Mouse (Mus musculus) cortical plate, adult 2 months (tissue): ENCODE data around the gene Med31. TPM values are rescaled to one million over a fixed set of nuclear protein-coding genes. Genes with fewer than 3 reads are reported as not detected.
A peak's percentile ranks its signal among the peaks of the same experiment; 100 is the strongest.

Source experiments
- H3K27ac ChIP-seq: fragments of 200-500 bp; 2 replicates; pipeline ENCODE4 v1.5.1; 2012; ENCODE audit warnings: low read length, control low read depth, inconsistent platforms; ENCODE audit not compliant: insufficient read depth
- H3K4me1 ChIP-seq: fragments of 200-500 bp; 2 replicates; pipeline ENCODE4 v1.6.1; 2011; ENCODE audit warnings: low read length; ENCODE audit not compliant: control insufficient read depth, insufficient read depth
- H3K4me3 ChIP-seq: fragments of 200-500 bp; 2 replicates; pipeline ENCODE4 v1.5.1; 2011; ENCODE audit warnings: mild to moderate bottlenecking, low read length, control low read depth; ENCODE audit not compliant: insufficient read depth
- CTCF ChIP-seq: fragments of 200-500 bp; IDR thresholded peaks from 2 replicates; pipeline ENCODE4 v1.5.1; 2011; ENCODE audit warnings: mild to moderate bottlenecking, control low read depth, low read length; ENCODE audit not compliant: insufficient read depth; ENCODE audit errors: extremely low read depth
- POLR2A ChIP-seq: fragments of 200-500 bp; IDR thresholded peaks from 2 replicates; pipeline ENCODE4 v1.6.1; 2011; ENCODE audit warnings: mild to moderate bottlenecking, low read length, control low read depth; ENCODE audit not compliant: insufficient read depth; ENCODE audit errors: extremely low read depth
- polyA plus RNA-seq: library from polyadenylated mRNA; depleted of rRNA; stranded (reverse); fragments of >200 nt; gene quantifications from 2 replicates; pipeline ENCODE4 v1.2.3, GENCODE M21; 2012

Gene Med31
- polyA plus RNA-seq, 1 experiment: 25.8 TPM

- H3K4me1 ChIP-seq: no peaks in the 10 kb centered on the region
- H3K4me3 ChIP-seq: no peak overlapping the region
- TF ChIP-seq POLR2A (no peak), CTCF (no peak)
- no peak overlapping the region for H3K27ac ChIP-seq
These were observed 10.8 kb upstream of the Med31 start for GRCm38 (mm10) chr11:72226020-72226791.

GRCm38 (mm10) chr11:72224865-72225264 lies 9.5 kb upstream of the Med31 start:
- no peak overlapping the region for H3K4me3 ChIP-seq
- TF ChIP-seq POLR2A: no peak
- peak; percentile 98 for TF ChIP-seq CTCF
- H3K4me1 ChIP-seq: no peaks in the 10 kb centered on the region
- no peak overlapping the region for H3K27ac ChIP-seq

GRCm38 (mm10) chr11:72223414-72223813 lies 8.0 kb upstream of the Med31 start:
- H3K4me3 ChIP-seq: no peak overlapping the region
- TF ChIP-seq POLR2A (no peak), CTCF (no peak)

GRCm38 (mm10) chr11:72221278-72221677 lies 5.9 kb upstream of the Med31 start:
- TF ChIP-seq CTCF: peak; percentile 87
- no peak for TF ChIP-seq POLR2A
- H3K4me3 ChIP-seq: no peak overlapping the region
- peaks cover 3% of the 10 kb centered on the region; the same call in 1 of the 2 replicates for H3K4me1 ChIP-seq
- no peak overlapping the region for H3K27ac ChIP-seq

More at GRCm38 (mm10) chr11:72223414-72223813, 8.0 kb upstream of the Med31 start:
- Histone ChIP-seq H3K4me1 (no peaks in the 10 kb centered on the region), H3K27ac (no peak overlapping the region)

GRCm38 (mm10) chr11:72217116-72217515 lies 1.7 kb upstream of the Med31 start:
- no peak for TF ChIP-seq POLR2A
- TF ChIP-seq CTCF: no peak
- H3K4me3 ChIP-seq: no peak overlapping the region
- no peak overlapping the region for H3K27ac ChIP-seq
- peaks cover 3% of the 10 kb centered on the region; the same call in 1 of the 2 replicates for H3K4me1 ChIP-seq

- H3K4me1 ChIP-seq: peaks cover 3% of the 10 kb centered on the region; the same call in 1 of the 2 replicates
- peak overlapping the region; percentile 77 for H3K4me3 ChIP-seq
- no peak for TF ChIP-seq CTCF
- TF ChIP-seq POLR2A: peak; percentile 84
- H3K27ac ChIP-seq: peak overlapping the region; percentile 63
These were observed 592 bp downstream of the Med31 start for GRCm38 (mm10) chr11:72214591-72215409.

- TF ChIP-seq POLR2A (no peak), CTCF (no peak)
- Histone ChIP-seq H3K4me1 (peaks cover 4% of the 10 kb centered on the region), H3K4me3 (peak overlapping the region; percentile 90), H3K27ac (0 out of 2 replicates have a peak overlapping the region, but pooled peaks have one; percentile 5)
These were observed 7.5 kb downstream of the Med31 start for GRCm38 (mm10) chr11:72207834-72208377.

- Histone ChIP-seq H3K27ac (peak within 1 kb of the TSS; percentile 66), H3K4me3 (peak within 1 kb of the TSS; percentile 90), H3K4me1 (peaks cover 4% of the 10 kb centered on the region)
- TF ChIP-seq POLR2A: peak; percentile 62; the same call in 1 of the 2 replicates
- TF ChIP-seq CTCF: no peak
These were observed 8.1 kb downstream of the Med31 start, which contains the start of the genes 4933427D14Rik and Txndc17 for GRCm38 (mm10) chr11:72207204-72207833. TSS of gene 4933427D14Rik (minus strand) at chr11:72207459. TSS of gene Txndc17 (plus strand) at chr11:72207547.

GRCm38 (mm10) chr11:72206341-72207203 lies 8.8 kb downstream of the Med31 start, which contains the start of gene Gm43951:
TSS of gene Gm43951 (minus strand) at chr11:72206840.
- TF ChIP-seq POLR2A (0 out of 2 replicates have a peak, but pooled peaks have one; percentile 6), CTCF (no peak)
- Histone ChIP-seq H3K27ac (peak within 1 kb of the TSS; percentile 66), H3K4me1 (peaks cover 4% of the 10 kb centered on the region), H3K4me3 (peak within 1 kb of the TSS; percentile 90)
